In the genomic region with DNA sequence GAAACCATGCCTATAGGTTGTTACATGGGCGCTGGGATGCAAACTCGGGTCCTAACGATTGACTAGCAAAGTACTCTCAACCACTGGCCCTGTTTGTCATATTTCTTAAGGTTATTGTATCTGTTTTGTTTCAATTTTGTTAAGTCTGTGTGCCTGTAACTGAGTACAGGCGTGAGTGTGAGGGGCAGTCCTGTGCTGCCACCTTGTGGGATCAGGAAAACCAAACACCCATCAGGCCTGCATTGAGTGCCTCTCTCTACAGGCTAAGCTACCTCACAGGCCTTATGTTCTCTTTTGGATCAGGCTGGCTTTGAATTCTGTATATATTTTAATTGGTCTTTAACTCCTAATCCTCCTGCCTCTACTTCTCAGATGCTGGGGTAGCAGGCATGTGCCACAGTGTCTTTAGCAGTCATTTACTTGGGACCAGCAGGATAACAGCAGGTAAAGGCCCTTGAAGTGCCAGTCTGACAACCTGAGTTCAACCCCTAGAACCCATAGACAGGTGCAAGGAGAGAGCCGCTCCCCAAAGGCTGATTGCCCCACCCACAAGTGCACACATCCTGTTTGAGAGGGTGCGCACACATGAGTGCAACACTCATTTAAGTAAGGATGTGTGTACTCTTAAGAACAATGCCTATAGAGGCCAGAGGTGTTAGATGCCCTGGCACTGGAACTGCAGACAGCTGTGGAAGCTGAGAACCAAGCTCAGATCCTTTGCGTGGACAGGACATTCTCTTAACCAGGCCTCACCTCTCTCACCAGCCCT, we compare ENCODE assay signal across 8 mouse cellular contexts. TPM values are rescaled to one million over a fixed set of nuclear protein-coding genes. Genes with fewer than 3 reads are reported as not detected.
DNase-seq lines count a peak whose midpoint lies in the region.

No protein-coding gene starts in this region.

- WGBS in large intestine, adult 2 months: 46% methylated on average over 7 of the region's 7 CpGs

- DNase-seq in cerebellum, postnatal 14 days: peak; percentile 13 to 16
- no peak for DNase-seq in cerebellum, postnatal 36 days
- peak; percentile 14 for DNase-seq in ovary, postnatal 36 days (ENCODE audit: low spot score)
- no peak for DNase-seq in ovary, adult 18-20 months (ENCODE audit: low spot score)
- DNase-seq in c-Kit-positive CD71-positive TER-119-negative erythroid progenitor cells, embryonic 14.5 days (ENCODE audit: low read depth): peak; percentile 21
- DNase-seq in large intestine, adult 2 months (ENCODE audit: low read depth, low spot score): peak; percentile 42
- peak; percentile 34 for DNase-seq in retina, embryonic 14.5 days (ENCODE audit: low spot score)
- no peak for DNase-seq in neural tube, embryonic 10.5 days (ENCODE audit: extremely low spot score, low spot score)

RNA-seq across cellular contexts. Expression of gene Eya3, which starts 38.2 kb away (rescaled TPM):
- 15.5 and 21.2 TPM in 2 replicates for polyA plus RNA-seq in large intestine, adult 2 months (2012; rRNA removed)

RNA-seq across cellular contexts. Expression of gene Xkr8, which starts 55.4 kb away (rescaled TPM):
- 2.0 and 6.3 TPM in 2 replicates for polyA plus RNA-seq in large intestine, adult 2 months (2012; rRNA removed)

Comparison
In these comparisons a context has a peak if more than half of its experiments do, and no peak if none do; other contexts are left out.
1. DNase-seq: peak in cerebellum, postnatal 14 days (2 of 2), ovary, postnatal 36 days (single experiment), c-Kit-positive CD71-positive TER-119-negative erythroid progenitor cells, embryonic 14.5 days (single experiment), large intestine, adult 2 months (single experiment) and retina, embryonic 14.5 days (single experiment); none in cerebellum, postnatal 36 days (0 of 2), ovary, adult 18-20 months (single experiment) and neural tube, embryonic 10.5 days (single experiment).